Mouse (Mus musculus): ENCODE results near the gene Zfp426.

Zfp426 gene

DNA sequence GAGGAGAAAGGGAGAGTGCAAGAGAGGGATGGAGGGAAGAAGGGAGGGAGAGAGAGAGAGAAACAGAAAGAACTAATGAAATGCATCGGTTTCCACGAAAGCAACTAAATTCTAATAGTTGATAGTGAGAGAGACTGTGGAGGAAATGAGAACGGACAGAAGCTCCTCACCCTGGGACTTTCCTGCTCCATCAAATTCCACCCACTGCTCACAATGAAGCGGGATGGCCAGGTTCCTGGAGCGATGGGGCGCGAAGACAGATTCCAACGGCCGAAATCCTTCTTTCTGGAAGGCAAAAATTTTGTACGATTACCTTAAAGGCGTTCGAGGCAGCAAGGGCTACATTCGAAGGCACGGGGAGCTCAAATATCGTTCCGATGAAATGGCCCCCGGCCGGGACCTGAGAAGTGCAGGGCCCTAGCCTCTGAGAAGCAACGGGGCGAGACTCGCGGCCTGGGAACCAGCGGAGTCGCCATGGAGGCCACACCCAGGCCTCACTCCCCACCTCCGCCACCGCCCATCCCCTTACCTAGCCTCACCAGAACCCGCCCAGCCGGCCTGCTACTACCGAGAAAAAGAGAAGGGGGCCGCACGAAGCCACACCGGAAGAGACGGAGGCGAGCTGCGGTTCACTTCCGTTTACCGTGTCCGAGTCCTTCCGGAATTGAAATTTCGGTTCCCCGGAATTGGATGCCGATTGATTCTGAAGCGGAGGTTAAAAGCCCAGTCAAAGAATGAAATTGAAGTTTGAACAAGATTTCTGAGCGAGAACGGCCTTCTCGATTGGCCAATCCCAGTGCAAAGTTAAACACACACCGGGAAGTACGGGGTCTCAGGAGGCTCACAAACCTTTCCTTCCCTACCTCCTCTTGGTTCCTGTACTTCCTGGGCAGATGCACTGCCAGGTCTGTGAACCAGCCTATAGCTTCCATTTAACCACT lies 32.9 kb downstream of the Zfp426 start, which contains the start of gene Zfp26:
Gene Zfp26 (minus strand): TSS at position 786 of the 941 bp plus-strand sequence.
- under 1% methylated on average over 48 of the region's 48 CpGs for WGBS

DNA sequence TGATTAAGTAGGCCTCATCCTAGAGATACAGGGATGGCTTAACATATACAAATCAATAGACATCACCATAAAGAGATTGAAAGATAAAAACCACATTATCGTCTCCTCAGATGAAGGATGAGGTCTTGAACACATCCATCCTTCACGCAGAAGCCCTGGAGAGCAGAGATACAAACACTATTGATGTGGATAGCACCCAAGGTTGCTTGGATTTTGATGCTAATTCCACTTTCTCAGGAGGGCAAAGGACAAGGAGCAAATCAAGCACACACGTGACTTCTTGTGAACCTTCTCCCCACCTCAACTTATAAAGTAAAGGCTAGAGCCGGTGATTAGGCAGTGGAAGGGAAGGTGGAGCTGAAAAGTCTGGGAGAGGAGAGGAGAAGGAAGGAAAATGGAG lies 38.9 kb downstream of the Zfp426 start:
- WGBS: 92% methylated on average over 4 of the region's 4 CpGs

DNA sequence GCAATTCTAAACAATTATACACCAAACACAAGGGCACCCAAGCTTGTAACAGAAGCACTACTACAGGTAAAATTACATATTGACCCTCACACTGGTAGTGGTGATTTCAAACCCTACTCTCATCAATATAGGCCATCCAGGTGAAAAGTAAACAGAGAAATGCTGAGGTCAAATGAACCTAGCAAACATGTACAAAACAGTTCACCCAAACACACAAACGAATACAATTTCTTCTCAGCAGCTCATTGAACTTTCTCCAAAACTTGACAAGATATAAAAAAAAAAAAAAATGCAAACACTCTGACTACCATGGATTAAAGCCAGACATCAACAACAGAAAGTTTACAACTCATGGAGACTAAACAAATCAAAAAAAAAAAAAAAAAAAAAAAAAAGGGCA lies 41.1 kb downstream of the Zfp426 start:
- WGBS: 87% methylated on average over 1 of the region's 1 CpGs

DNA sequence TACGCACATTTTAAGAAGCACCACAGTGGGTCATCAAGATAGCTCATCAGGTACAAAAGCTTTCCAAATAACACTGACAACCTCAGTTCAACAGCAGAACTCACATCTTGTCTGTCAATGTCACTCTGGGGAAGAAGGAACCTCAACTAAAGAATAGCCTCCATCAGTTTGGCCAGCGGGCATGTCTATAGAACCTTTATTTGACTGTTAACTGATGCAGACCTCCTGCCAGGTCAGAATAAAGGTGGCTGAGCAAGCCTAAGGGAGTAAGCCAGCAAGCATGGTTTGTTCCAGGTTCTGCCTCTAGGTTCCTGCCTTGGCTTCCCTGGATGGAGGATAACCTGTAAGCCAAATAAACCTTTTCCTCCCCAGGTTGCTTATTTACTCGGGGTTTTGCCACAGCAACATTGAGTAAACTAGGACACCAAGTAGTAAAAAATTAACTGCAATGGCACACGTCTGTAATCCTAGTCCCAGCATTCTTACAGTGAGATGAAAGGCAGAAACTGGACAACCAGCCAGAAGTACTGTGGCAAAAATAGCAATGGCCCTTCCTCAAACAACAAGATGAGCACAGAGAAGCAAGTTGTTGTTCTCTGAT lies 49.3 kb downstream of the Zfp426 start:
- 84% methylated on average over 4 of the region's 4 CpGs for WGBS

DNA sequence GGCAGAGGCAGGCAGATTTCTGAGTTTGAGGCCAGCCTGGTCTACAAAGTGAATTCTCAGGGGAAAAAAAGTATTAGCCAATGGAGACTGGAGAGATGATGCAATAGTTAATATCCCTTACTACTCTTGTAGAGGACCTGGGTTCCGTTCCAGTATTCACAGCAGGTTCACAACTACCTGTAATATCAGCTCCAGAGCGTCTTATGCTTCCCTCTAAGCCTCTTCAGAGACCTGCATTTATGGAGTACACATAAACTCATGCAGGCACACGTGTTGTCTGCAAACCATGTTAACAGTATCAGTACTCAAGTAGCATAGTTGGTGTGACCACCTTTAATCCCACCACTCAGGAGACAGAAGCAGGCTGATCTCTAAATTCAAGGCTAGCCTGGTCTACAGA lies 62.5 kb downstream of the Zfp426 start:
- WGBS: 90% methylated on average over 3 of the region's 3 CpGs
